Mouse (Mus musculus) c-Kit-positive CD71-positive TER-119-positive erythroid progenitor cells, embryonic 14.5 days (primary cell): ENCODE measurements around the gene Arfgap3.

Source experiments
- DNase-seq: peaks from one replicate; pipeline ENCODE4 v3.0.0-alpha.2; 2013; ENCODE audit warnings: low spot score

Gene Arfgap3

GRCm38 (mm10) chr15:83344956-83345355 lies 5.1 kb downstream of the Arfgap3 start:
- DNase-seq: no peak

- peak; percentile 51 for DNase-seq
Measured at GRCm38 (mm10) chr15:83344157-83344556, 5.9 kb downstream of the Arfgap3 start.

GRCm38 (mm10) chr15:83338908-83339307 lies 11.1 kb downstream of the Arfgap3 start:
- DNase-seq: no peak

- DNase-seq: no peak
Measured at GRCm38 (mm10) chr15:83337903-83338870, 11.9 kb downstream of the Arfgap3 start.

- no peak for DNase-seq
Measured at GRCm38 (mm10) chr15:83332373-83332772, 17.7 kb downstream of the Arfgap3 start.

- no peak for DNase-seq
Measured at GRCm38 (mm10) chr15:83328952-83329351, 21.1 kb downstream of the Arfgap3 start.

GRCm38 (mm10) chr15:83323071-83323470 lies 27.0 kb downstream of the Arfgap3 start:
- DNase-seq: no peak

- no peak for DNase-seq
Measured at GRCm38 (mm10) chr15:83314914-83315313, 35.1 kb downstream of the Arfgap3 start.

GRCm38 (mm10) chr15:83309878-83310277 lies 40.2 kb downstream of the Arfgap3 start:
- DNase-seq: no peak

- peak; percentile 64 for DNase-seq
Measured at GRCm38 (mm10) chr15:83308708-83309107, 41.3 kb downstream of the Arfgap3 start.

GRCm38 (mm10) chr15:83306181-83306580 lies 43.9 kb downstream of the Arfgap3 start:
- DNase-seq: no peak

- DNase-seq: no peak
Measured at GRCm38 (mm10) chr15:83305192-83305921, 44.7 kb downstream of the Arfgap3 start.

- DNase-seq: no peak
Measured at GRCm38 (mm10) chr15:83304804-83305191, 45.2 kb downstream of the Arfgap3 start.

- no peak for DNase-seq
Measured at GRCm38 (mm10) chr15:83303656-83304484, 46.2 kb downstream of the Arfgap3 start.

GRCm38 (mm10) chr15:83299916-83300582 lies 50.0 kb downstream of the Arfgap3 start:
- no peak for DNase-seq

GRCm38 (mm10) chr15:83299450-83299849 lies 50.6 kb downstream of the Arfgap3 start:
- no peak for DNase-seq

- no peak for DNase-seq
Measured at GRCm38 (mm10) chr15:83298810-83299209, 51.2 kb downstream of the Arfgap3 start.

GRCm38 (mm10) chr15:83298313-83298712 lies 51.7 kb downstream of the Arfgap3 start:
- peak; percentile 24 for DNase-seq

GRCm38 (mm10) chr15:83296771-83297311 lies 53.2 kb downstream of the Arfgap3 start:
- DNase-seq: no peak

- DNase-seq: no peak
Measured at GRCm38 (mm10) chr15:83296050-83296449, 54.0 kb downstream of the Arfgap3 start.

GRCm38 (mm10) chr15:83294954-83295353 lies 55.1 kb downstream of the Arfgap3 start:
- DNase-seq: no peak
